Mouse (Mus musculus) intestine, embryonic 14.5 days (tissue): ENCODE data around the gene Olfr24. TPM values are rescaled to one million over a fixed set of nuclear protein-coding genes. Genes with fewer than 3 reads are reported as not detected.
A peak's percentile ranks its signal among the peaks of the same experiment; 100 is the strongest.

Experiments
- ATAC-seq: fragments of 200-750 bp; cut with Nextera tagmentation; replicated peaks from 2 replicates; pipeline ENCODE4 v1.8.0; 2017; ENCODE audit warnings: low read depth, moderate number of reproducible peaks, moderate TSS enrichment, moderate library complexity; ENCODE audit not compliant: low FRiP score, low TSS enrichment
- DNase-seq: peaks from one replicate; pipeline ENCODE4 v3.0.0-alpha.2; 2018; ENCODE audit warnings: low spot score
- H3K27ac ChIP-seq: fragments of 300-500 bp; sonication (generic); 2 replicates; pipeline ENCODE4 v1.5.1; 2014; ENCODE audit warnings: low read depth, mild to moderate bottlenecking, control low read depth
- H3K27me3 ChIP-seq: fragments of 300-500 bp; sonication (generic); replicated peaks from 2 replicates; pipeline ENCODE4 v1.6.1; 2014; ENCODE audit warnings: low read length, control low read depth; ENCODE audit not compliant: control insufficient read depth, insufficient read depth
- H3K36me3 ChIP-seq: fragments of 300-500 bp; sonication (generic); 2 replicates; pipeline ENCODE4 v1.6.1; 2014; ENCODE audit warnings: low read length, control low read depth; ENCODE audit not compliant: control insufficient read depth, insufficient read depth
- H3K4me1 ChIP-seq: fragments of 300-500 bp; sonication (generic); replicated peaks from 2 replicates; pipeline ENCODE4 v1.6.1; 2014; ENCODE audit warnings: low read length, control low read depth, mixed read lengths; ENCODE audit not compliant: control insufficient read depth, insufficient read depth
- H3K4me2 ChIP-seq: fragments of 300-500 bp; sonication (generic); 2 replicates; pipeline ENCODE4 v1.6.1; 2014; ENCODE audit warnings: low read length
- H3K4me3 ChIP-seq: fragments of 300-500 bp; sonication (generic); 2 replicates; pipeline ENCODE4 v1.5.1; 2014; ENCODE audit warnings: low read depth, low read length, control low read depth, mixed read lengths
- H3K9ac ChIP-seq: fragments of 300-500 bp; sonication (generic); 2 replicates; pipeline ENCODE4 v1.6.1; 2014; ENCODE audit warnings: mild to moderate bottlenecking, low read length
- H3K9me3 ChIP-seq: fragments of 300-500 bp; sonication (generic); 2 replicates; pipeline ENCODE4 v1.6.1; 2016; ENCODE audit warnings: low read length, control low read depth; ENCODE audit not compliant: control insufficient read depth
- WGBS: fragments of 180-500 bp; shearing (Covaris S2); extraction: QIAGEN DNeasy Blood & Tissue Kit; methylation state at CpG from one replicate; pipeline ENCODE4 v1.1.7; 2014; 5-methylcytosine and 5-hydroxymethylcytosine counted together
- polyA plus RNA-seq: library from polyadenylated mRNA; unstranded; fragments of >200 nt; fragmentation: Nextera tagmentation; extraction: Ambion mirVana; gene quantifications from 2 replicates; pipeline ENCODE4 v1.2.1, GENCODE M21; 2014

Gene Olfr24
- polyA plus RNA-seq, 1 experiment from 2014 or later, result not detected

DNA sequence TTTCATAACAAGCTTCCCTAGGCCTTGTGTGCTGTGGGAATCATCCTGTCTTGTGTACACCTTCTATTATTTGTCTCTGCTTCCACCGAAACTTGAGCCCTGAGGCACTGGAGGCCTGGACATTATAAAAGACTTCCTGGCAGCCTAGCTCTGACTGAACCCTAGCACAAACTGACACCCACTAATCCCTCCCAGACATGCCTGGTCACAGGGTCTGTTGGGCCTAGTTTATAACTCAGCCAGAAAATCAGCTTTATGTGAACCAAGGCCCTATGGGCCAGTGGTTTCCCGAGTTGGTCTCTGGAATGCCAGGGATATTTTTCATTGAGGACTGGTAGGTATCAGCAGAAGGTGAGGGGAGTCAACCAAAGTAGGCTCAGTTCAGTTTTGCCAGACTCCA is 42.8 kb downstream of the Olfr24 start:
- H3K4me2 ChIP-seq, result no peak overlapping the region
- peak overlapping the region; percentile 43; the same call in 1 of the 2 replicates for H3K27ac ChIP-seq
- ATAC-seq (no peak), DNase-seq (no peak)
- 21% methylated on average over 2 of the region's 2 CpGs for WGBS
- no peak overlapping the region for H3K9ac ChIP-seq
- H3K36me3 ChIP-seq, result no peaks in the 10 kb centered on the region
- H3K4me1 ChIP-seq, result peaks cover 6% of the 10 kb centered on the region; the same call in 1 of the 2 replicates
- no peak overlapping the region for H3K4me3 ChIP-seq
- no peaks in the 10 kb centered on the region for H3K27me3 ChIP-seq
- no peaks in the 10 kb centered on the region for H3K9me3 ChIP-seq

GRCm38 (mm10) chr9:18705628-18706027 is 58.2 kb downstream of the Olfr24 start:
- no peak overlapping the region for H3K4me2 ChIP-seq
- H3K27me3 ChIP-seq, result no peaks in the 10 kb centered on the region
- no peak for ATAC-seq
- no peak overlapping the region for H3K9ac ChIP-seq
- no peaks in the 10 kb centered on the region for H3K4me1 ChIP-seq
- no peak overlapping the region for H3K27ac ChIP-seq
- no peak overlapping the region for H3K4me3 ChIP-seq
- no peaks in the 10 kb centered on the region for H3K9me3 ChIP-seq
- DNase-seq, result no peak
- no peaks in the 10 kb centered on the region for H3K36me3 ChIP-seq

Other genes starting within 250 kb of the Olfr24 start
- 7.3 and 9.1 TPM in 2 replicates for gene Muc16, start 89.5 kb downstream of the Olfr24 start, polyA plus RNA-seq
- not detected in 2 replicates for gene Olfr828, start 55.5 kb upstream of the Olfr24 start, polyA plus RNA-seq
- not detected in 2 replicates for gene Olfr829, start 90.9 kb upstream of the Olfr24 start, polyA plus RNA-seq
- not detected in 2 replicates for gene Olfr830, start 110.7 kb upstream of the Olfr24 start, polyA plus RNA-seq
- not detected in 2 replicates for gene Olfr832, start 173.1 kb upstream of the Olfr24 start, polyA plus RNA-seq
- gene Olfr834, start 224.0 kb upstream of the Olfr24 start, polyA plus RNA-seq, result not detected in 2 replicates